Mouse (Mus musculus): ENCODE measurements at regions not wholly inside any gene's neighbourhood (a gene's known extent, or its start where the extent isn't known, plus 50 kb on each side); places are given as distances from the start of the nearest gene placed in this dataset.

GRCm38 (mm10) chr1:161692836-161693767 lies 95.2 kb downstream of the Fasl start:
- Histone ChIP-seq H3K4me3 (no peak overlapping the region), H3K27me3 (replicated peaks) (no peaks in the 10 kb centered on the region), H3K27ac (ENCODE audit: poor library complexity, severe bottlenecking) (no peak overlapping the region), H3K36me3 (no peaks in the 10 kb centered on the region), H3K9me3 (replicated peaks) (no peaks in the 10 kb centered on the region), H3K4me2 (no peak overlapping the region), H3K4me1 (replicated peaks) (no peaks in the 10 kb centered on the region), H3K9ac (no peak overlapping the region)
- ATAC-seq (ENCODE audit: insufficient number of reproducible peaks, low FRiP score): no peak
- WGBS: 82% methylated on average over 14 of the region's 14 CpGs

GRCm38 (mm10) chr1:161688946-161689345 lies 99.3 kb downstream of the Fasl start:
- Histone ChIP-seq H3K9me3 (replicated peaks) (no peaks in the 10 kb centered on the region), H3K4me2 (no peak overlapping the region), H3K27ac (ENCODE audit: poor library complexity, severe bottlenecking) (no peak overlapping the region), H3K9ac (no peak overlapping the region), H3K36me3 (no peaks in the 10 kb centered on the region), H3K4me1 (replicated peaks) (no peaks in the 10 kb centered on the region), H3K4me3 (no peak overlapping the region), H3K27me3 (replicated peaks) (no peaks in the 10 kb centered on the region)
- ATAC-seq (ENCODE audit: insufficient number of reproducible peaks, low FRiP score): no peak
- WGBS: 30% methylated on average over 3 of the region's 3 CpGs

GRCm38 (mm10) chr1:161687548-161687947 lies 100.7 kb downstream of the Fasl start:
- H3K4me3 ChIP-seq: no peak overlapping the region
- no peak overlapping the region for H3K9ac ChIP-seq
- no peak for ATAC-seq (ENCODE audit: insufficient number of reproducible peaks, low FRiP score)
- no peaks in the 10 kb centered on the region for H3K27me3 ChIP-seq (replicated peaks)
- WGBS: 21% methylated on average over 12 of the region's 12 CpGs
- no peaks in the 10 kb centered on the region for H3K9me3 ChIP-seq (replicated peaks)
- H3K4me2 ChIP-seq: peak overlapping the region; percentile 36; the same call in 1 of the 2 replicates
- H3K36me3 ChIP-seq: no peaks in the 10 kb centered on the region
- no peaks in the 10 kb centered on the region for H3K4me1 ChIP-seq (replicated peaks)
- H3K27ac ChIP-seq (ENCODE audit: poor library complexity, severe bottlenecking): no peak overlapping the region

GRCm38 (mm10) chr1:161680558-161680957 lies 107.7 kb downstream of the Fasl start:
- WGBS: 66% methylated on average over 6 of the region's 6 CpGs
- Histone ChIP-seq H3K4me1 (replicated peaks) (peaks cover 6% of the 10 kb centered on the region; the same call in 1 of the 2 replicates), H3K27ac (ENCODE audit: poor library complexity, severe bottlenecking) (no peak overlapping the region), H3K4me3 (no peak overlapping the region), H3K9ac (no peak overlapping the region), H3K4me2 (no peak overlapping the region), H3K27me3 (replicated peaks) (no peaks in the 10 kb centered on the region), H3K9me3 (replicated peaks) (no peaks in the 10 kb centered on the region), H3K36me3 (no peaks in the 10 kb centered on the region)
- ATAC-seq (ENCODE audit: insufficient number of reproducible peaks, low FRiP score): no peak

GRCm38 (mm10) chr1:161670937-161671336 lies 117.4 kb downstream of the Fasl start:
- no peak overlapping the region for H3K4me3 ChIP-seq
- WGBS: 71% methylated on average over 5 of the region's 5 CpGs
- ATAC-seq (ENCODE audit: insufficient number of reproducible peaks, low FRiP score): no peak

GRCm38 (mm10) chr1:161664321-161664720 lies 124.0 kb downstream of the Fasl start:
- Histone ChIP-seq H3K9ac (no peak overlapping the region), H3K27ac (ENCODE audit: poor library complexity, severe bottlenecking) (no peak overlapping the region), H3K9me3 (replicated peaks) (no peaks in the 10 kb centered on the region), H3K4me2 (no peak overlapping the region), H3K4me3 (no peak overlapping the region), H3K27me3 (replicated peaks) (no peaks in the 10 kb centered on the region), H3K4me1 (replicated peaks) (peaks cover 10% of the 10 kb centered on the region), H3K36me3 (no peaks in the 10 kb centered on the region)
- ATAC-seq (ENCODE audit: insufficient number of reproducible peaks, low FRiP score): no peak
- 21% methylated on average over 3 of the region's 3 CpGs for WGBS

More at GRCm38 (mm10) chr1:161670937-161671336, 117.4 kb downstream of the Fasl start:
- no peak overlapping the region for H3K27ac ChIP-seq (ENCODE audit: poor library complexity, severe bottlenecking)
- no peak overlapping the region for H3K9ac ChIP-seq
- no peaks in the 10 kb centered on the region for H3K9me3 ChIP-seq (replicated peaks)
- no peaks in the 10 kb centered on the region for H3K36me3 ChIP-seq
- no peaks in the 10 kb centered on the region for H3K4me1 ChIP-seq (replicated peaks)
- no peak overlapping the region for H3K4me2 ChIP-seq
- H3K27me3 ChIP-seq (replicated peaks): no peaks in the 10 kb centered on the region

GRCm38 (mm10) chr1:161663351-161663750 lies 124.9 kb downstream of the Fasl start:
- Histone ChIP-seq H3K4me1 (replicated peaks) (peaks cover 10% of the 10 kb centered on the region), H3K27ac (ENCODE audit: poor library complexity, severe bottlenecking) (no peak overlapping the region), H3K9me3 (replicated peaks) (no peaks in the 10 kb centered on the region), H3K36me3 (no peaks in the 10 kb centered on the region), H3K4me2 (no peak overlapping the region), H3K27me3 (replicated peaks) (no peaks in the 10 kb centered on the region), H3K4me3 (no peak overlapping the region), H3K9ac (no peak overlapping the region)
- WGBS: 75% methylated on average over 1 of the region's 1 CpGs
- ATAC-seq (ENCODE audit: insufficient number of reproducible peaks, low FRiP score): no peak

GRCm38 (mm10) chr1:161662241-161662640 lies 126.1 kb downstream of the Fasl start:
- H3K9ac ChIP-seq: no peak overlapping the region
- peaks cover 10% of the 10 kb centered on the region for H3K4me1 ChIP-seq (replicated peaks)
- no peak overlapping the region for H3K4me2 ChIP-seq
- H3K27ac ChIP-seq (ENCODE audit: poor library complexity, severe bottlenecking): no peak overlapping the region
- no peak for ATAC-seq (ENCODE audit: insufficient number of reproducible peaks, low FRiP score)
- H3K4me3 ChIP-seq: no peak overlapping the region
- whole genome bisulfite sequencing: 86% methylated on average over 2 of the region's 2 CpGs
- H3K9me3 ChIP-seq (replicated peaks): no peaks in the 10 kb centered on the region
- no peaks in the 10 kb centered on the region for H3K36me3 ChIP-seq
- no peaks in the 10 kb centered on the region for H3K27me3 ChIP-seq (replicated peaks)

GRCm38 (mm10) chr1:161657511-161657910 lies 130.8 kb downstream of the Fasl start:
- Histone ChIP-seq H3K4me1 (replicated peaks) (no peaks in the 10 kb centered on the region; the same call in 1 of the 2 replicates), H3K36me3 (no peaks in the 10 kb centered on the region), H3K4me3 (no peak overlapping the region), H3K9me3 (replicated peaks) (no peaks in the 10 kb centered on the region), H3K9ac (no peak overlapping the region), H3K4me2 (no peak overlapping the region), H3K27me3 (replicated peaks) (no peaks in the 10 kb centered on the region), H3K27ac (ENCODE audit: poor library complexity, severe bottlenecking) (no peak overlapping the region)
- 61% methylated on average over 1 of the region's 1 CpGs for WGBS
- no peak for ATAC-seq (ENCODE audit: insufficient number of reproducible peaks, low FRiP score)

GRCm38 (mm10) chr1:161649387-161649786 lies 138.9 kb downstream of the Fasl start:
- no peaks in the 10 kb centered on the region for H3K36me3 ChIP-seq
- no peaks in the 10 kb centered on the region for H3K4me1 ChIP-seq (replicated peaks)
- H3K4me3 ChIP-seq: no peak overlapping the region
- H3K4me2 ChIP-seq: no peak overlapping the region
- H3K27ac ChIP-seq (ENCODE audit: poor library complexity, severe bottlenecking): no peak overlapping the region
- no peaks in the 10 kb centered on the region for H3K27me3 ChIP-seq (replicated peaks)
- 46% methylated on average over 2 of the region's 2 CpGs for WGBS
- no peak overlapping the region for H3K9ac ChIP-seq
- ATAC-seq (ENCODE audit: insufficient number of reproducible peaks, low FRiP score): no peak
- H3K9me3 ChIP-seq (replicated peaks): no peaks in the 10 kb centered on the region

GRCm38 (mm10) chr1:161632098-161632497 lies 137.6 kb downstream of the Tnfsf18 start:
- no peak overlapping the region for H3K9ac ChIP-seq
- H3K36me3 ChIP-seq: no peaks in the 10 kb centered on the region
- H3K9me3 ChIP-seq (replicated peaks): no peaks in the 10 kb centered on the region
- no peak overlapping the region for H3K4me3 ChIP-seq
- no peaks in the 10 kb centered on the region for H3K4me1 ChIP-seq (replicated peaks)
- H3K27me3 ChIP-seq (replicated peaks): no peaks in the 10 kb centered on the region
- H3K27ac ChIP-seq (ENCODE audit: poor library complexity, severe bottlenecking): no peak overlapping the region
- ATAC-seq (ENCODE audit: insufficient number of reproducible peaks, low FRiP score): no peak
- WGBS: 76% methylated on average over 5 of the region's 5 CpGs
- no peak overlapping the region for H3K4me2 ChIP-seq

All from heart, embryonic 12.5 days (tissue).